Mouse (Mus musculus) forebrain, embryonic 14.5 days (tissue): ENCODE measurements at regions not wholly inside any gene's neighbourhood (a gene's known extent, or its start where the extent isn't known, plus 50 kb on each side); places are given as distances from the start of the nearest gene placed in this dataset.

Experiments used
- ATAC-seq: fragments of 200-750 bp; cut with Nextera tagmentation; 2 replicates; pipeline ENCODE4 v1.8.0; 2017; ENCODE audit warnings: mild to moderate bottlenecking, moderate library complexity
- DNase-seq: peaks from one replicate; pipeline ENCODE4 v3.0.0-alpha.2; 2015; ENCODE audit warnings: low spot score
- H3K27ac ChIP-seq: fragments of 300-500 bp; sonication (generic); 2 replicates; pipeline ENCODE4 v1.5.1; 2014; ENCODE audit warnings: low read depth, mild to moderate bottlenecking, control low read depth, low read length, moderate library complexity
- H3K27me3 ChIP-seq: fragments of 300-500 bp; sonication (generic); replicated peaks from 2 replicates; pipeline ENCODE4 v1.6.1; 2014; ENCODE audit warnings: low read length, control low read depth, mixed read lengths; ENCODE audit not compliant: control insufficient read depth, insufficient read depth
- H3K36me3 ChIP-seq: fragments of 300-500 bp; sonication (generic); 2 replicates; pipeline ENCODE4 v1.6.1; 2014; ENCODE audit warnings: low read length, control low read depth; ENCODE audit not compliant: control insufficient read depth, insufficient read depth
- H3K4me1 ChIP-seq: fragments of 300-500 bp; sonication (generic); 2 replicates; pipeline ENCODE4 v1.6.1; 2014; ENCODE audit warnings: antibody characterized with exemption, low read length, control low read depth; ENCODE audit not compliant: control insufficient read depth, insufficient read depth
- H3K4me2 ChIP-seq: fragments of 300-500 bp; sonication (generic); 2 replicates; pipeline ENCODE4 v1.6.1; 2014; ENCODE audit warnings: mild to moderate bottlenecking, control low read depth, low read length
- H3K4me3 ChIP-seq: fragments of 300-500 bp; sonication (generic); 2 replicates; pipeline ENCODE4 v1.5.1; 2014; ENCODE audit warnings: low read depth, low read length, control low read depth
- H3K9ac ChIP-seq: fragments of 300-500 bp; sonication (generic); 2 replicates; pipeline ENCODE4 v1.6.1; 2014; ENCODE audit warnings: mild to moderate bottlenecking, low read length, control low read depth, moderate library complexity
- H3K9me3 ChIP-seq: fragments of 300-500 bp; sonication (generic); replicated peaks from 2 replicates; pipeline ENCODE4 v1.6.1; 2016; ENCODE audit warnings: low read length, control low read depth, mixed read lengths; ENCODE audit not compliant: control insufficient read depth
- WGBS: fragments of 180-500 bp; shearing (Covaris S2); extraction: QIAGEN DNeasy Blood & Tissue Kit; methylation state at CpG from one replicate; pipeline ENCODE4 v1.1.7; 2014; 5-methylcytosine and 5-hydroxymethylcytosine counted together

- DNase-seq: no peak
- Histone ChIP-seq H3K9ac (no peak overlapping the region), H3K9me3 (no peaks in the 10 kb centered on the region), H3K27ac (no peak overlapping the region), H3K27me3 (no peaks in the 10 kb centered on the region), H3K4me1 (no peaks in the 10 kb centered on the region), H3K4me3 (no peak overlapping the region), H3K4me2 (no peak overlapping the region), H3K36me3 (no peaks in the 10 kb centered on the region)
- WGBS: 91% methylated on average over 2 of the region's 2 CpGs
- no peak for ATAC-seq
These were observed 86.4 kb upstream of the Fam83b start for GRCm38 (mm10) chr9:76653311-76653710.

- 94% methylated on average over 1 of the region's 1 CpGs for WGBS
- DNase-seq: no peak
These were observed 82.6 kb upstream of the Fam83b start for GRCm38 (mm10) chr9:76649484-76649883.

GRCm38 (mm10) chr9:76646383-76646782, 79.5 kb upstream of the Fam83b start:
- Histone ChIP-seq H3K27ac (no peak overlapping the region), H3K9me3 (no peaks in the 10 kb centered on the region), H3K4me1 (no peaks in the 10 kb centered on the region), H3K4me2 (no peak overlapping the region), H3K9ac (no peak overlapping the region), H3K36me3 (no peaks in the 10 kb centered on the region), H3K4me3 (no peak overlapping the region), H3K27me3 (no peaks in the 10 kb centered on the region)
- ATAC-seq: no peak
- DNase-seq: no peak

More at GRCm38 (mm10) chr9:76649484-76649883, 82.6 kb upstream of the Fam83b start:
- H3K9me3 ChIP-seq: no peaks in the 10 kb centered on the region
- no peaks in the 10 kb centered on the region for H3K27me3 ChIP-seq
- no peaks in the 10 kb centered on the region for H3K4me1 ChIP-seq
- H3K4me3 ChIP-seq: no peak overlapping the region
- no peak for ATAC-seq
- no peak overlapping the region for H3K4me2 ChIP-seq
- no peaks in the 10 kb centered on the region for H3K36me3 ChIP-seq
- no peak overlapping the region for H3K27ac ChIP-seq
- H3K9ac ChIP-seq: no peak overlapping the region
